Mouse (Mus musculus) heart, adult 2 months (tissue): ENCODE results near the gene Spry2. TPM values are rescaled to one million over a fixed set of nuclear protein-coding genes. Genes with fewer than 3 reads are reported as not detected.

Experiments used
- DNase-seq, 2 experiments: peaks; one replicate each; pipeline ENCODE4 v3.0.0; 2021
- H3K27ac ChIP-seq: fragments of 200-600 bp; 2 replicates; pipeline ENCODE4 v1.8.1; 2022
- H3K27me3 ChIP-seq: fragments of 200-500 bp; 2 replicates; pipeline ENCODE4 v1.6.1; 2012; ENCODE audit warnings: mild to moderate bottlenecking, low read length, inconsistent platforms, mixed read lengths; ENCODE audit not compliant: control insufficient read depth, insufficient read depth
- H3K36me3 ChIP-seq: fragments of 200-500 bp; 2 replicates; pipeline ENCODE4 v1.6.1; 2012; ENCODE audit warnings: low read length, inconsistent platforms; ENCODE audit not compliant: control insufficient read depth, insufficient read depth
- H3K4me1 ChIP-seq: fragments of 200-500 bp; 2 replicates; pipeline ENCODE4 v1.6.1; 2011; ENCODE audit warnings: low read length; ENCODE audit not compliant: control insufficient read depth, insufficient read depth
- H3K4me3 ChIP-seq: fragments of 200-600 bp; 2 replicates; pipeline ENCODE4 v1.8.1; 2022
- H3K79me2 ChIP-seq: fragments of 200-500 bp; replicated peaks from 2 replicates; pipeline ENCODE4 v1.6.1; 2012; ENCODE audit warnings: mild to moderate bottlenecking, inconsistent platforms, low read length, moderate library complexity, mixed read lengths; ENCODE audit not compliant: control insufficient read depth, insufficient read depth
- H3K9ac ChIP-seq: fragments of 200-500 bp; 2 replicates; pipeline ENCODE4 v1.6.1; 2012; ENCODE audit warnings: low read depth, mild to moderate bottlenecking, control low read depth, inconsistent platforms, low read length, mixed read lengths
- CTCF ChIP-seq: fragments of 200-600 bp; IDR thresholded peaks from 2 replicates; pipeline ENCODE4 v1.8.1; 2022; ENCODE audit warnings: antibody characterized with exemption, mild to moderate bottlenecking, moderate library complexity
- EP300 ChIP-seq: fragments of 200-500 bp; IDR thresholded peaks from 2 replicates; pipeline ENCODE4 v1.6.1; 2011; ENCODE audit warnings: low read depth, low read length, control low read depth; ENCODE audit not compliant: insufficient read depth
- POLR2A ChIP-seq: fragments of 200-500 bp; IDR thresholded peaks from 2 replicates; pipeline ENCODE4 v1.6.1; 2011; ENCODE audit warnings: mild to moderate bottlenecking, low read depth, low read length, control low read depth; ENCODE audit not compliant: insufficient read depth
- WGBS: fragments of 180-500 bp; shearing (Covaris S2); methylation state at CpG from one replicate; pipeline ENCODE4 v1.1.7; 2018; 5-methylcytosine and 5-hydroxymethylcytosine counted together
- intact Hi-C: fragments of 180-260 bp; cut with DNase I; formaldehyde crosslinking; loops from one replicate; pipeline ENCODE4 v1.15.1; 2025
- polyA plus RNA-seq: library from polyadenylated mRNA; depleted of rRNA; stranded (reverse); fragments of >200 nt; gene quantifications from 2 replicates; pipeline ENCODE4 v1.2.3, GENCODE M21; 2012
- total RNA-seq, 2 experiments: library from RNA; stranded (reverse); gene quantifications; 2 replicates each; pipeline ENCODE4 v1.2.3; 2021

Gene Spry2
- total and polyA plus RNA-seq, 3 experiments, result 14.8 to 25.9 (median 20.3) TPM

GRCm38 (mm10) chr14:105922427-105922826, 25.8 kb upstream of the Spry2 start:
- H3K79me2 ChIP-seq, result no peaks in the 10 kb centered on the region
- TF ChIP-seq POLR2A (no peak), EP300 (no peak), CTCF (no peak)
- 0 out of 2 replicates have a peak, but pooled peaks cover 1% of the 10 kb centered on the region for H3K4me1 ChIP-seq
- intact Hi-C loops, result no loop called here
- DNase-seq, result no peak
- 41% methylated on average over 5 of the region's 5 CpGs for WGBS
- no peaks in the 10 kb centered on the region for H3K27me3 ChIP-seq
- no peak overlapping the region for H3K9ac ChIP-seq
- H3K27ac ChIP-seq, result no peak overlapping the region; the same call in 1 of the 2 replicates
- H3K36me3 ChIP-seq, result no peaks in the 10 kb centered on the region
- H3K4me3 ChIP-seq, result no peak overlapping the region

- no peak overlapping the region for H3K4me3 ChIP-seq
- TF ChIP-seq POLR2A (no peak), EP300 (no peak), CTCF (no peak)
- intact Hi-C loops, result no loop called here
Measured at GRCm38 (mm10) chr14:105921217-105921695, 24.6 kb upstream of the Spry2 start.

GRCm38 (mm10) chr14:105920395-105921216, 24.0 kb upstream of the Spry2 start:
- Histone ChIP-seq H3K4me3 (no peak overlapping the region), H3K27me3 (no peaks in the 10 kb centered on the region), H3K27ac (no peak overlapping the region), H3K9ac (no peak overlapping the region), H3K36me3 (no peaks in the 10 kb centered on the region), H3K4me1 (0 out of 2 replicates have a peak, but pooled peaks cover 1% of the 10 kb centered on the region), H3K79me2 (no peaks in the 10 kb centered on the region)
- DNase-seq, result peak in 1 of 2 experiments; percentile 23
- TF ChIP-seq CTCF, result no peak
- no peak for TF ChIP-seq EP300
- TF ChIP-seq POLR2A, result no peak
- intact Hi-C loops, result no loop called here
- 37% methylated on average over 23 of the region's 23 CpGs for WGBS

More at GRCm38 (mm10) chr14:105921217-105921695, 24.6 kb upstream of the Spry2 start:
- H3K79me2 ChIP-seq, result no peaks in the 10 kb centered on the region
- H3K27me3 ChIP-seq, result no peaks in the 10 kb centered on the region
- H3K9ac ChIP-seq, result no peak overlapping the region
- no peak for DNase-seq
- 23% methylated on average over 8 of the region's 8 CpGs for WGBS
- H3K4me1 ChIP-seq, result 0 out of 2 replicates have a peak, but pooled peaks cover 1% of the 10 kb centered on the region
- no peak overlapping the region for H3K27ac ChIP-seq
- no peaks in the 10 kb centered on the region for H3K36me3 ChIP-seq

- Histone ChIP-seq H3K4me1 (no peaks in the 10 kb centered on the region), H3K27me3 (no peaks in the 10 kb centered on the region), H3K4me3 (no peak overlapping the region), H3K27ac (no peak overlapping the region), H3K79me2 (no peaks in the 10 kb centered on the region), H3K9ac (no peak overlapping the region), H3K36me3 (no peaks in the 10 kb centered on the region)
- no peak for DNase-seq
- 82% methylated on average over 6 of the region's 6 CpGs for WGBS
- intact Hi-C loops, result no loop called here
- TF ChIP-seq EP300 (no peak), POLR2A (no peak), CTCF (no peak)
Measured at GRCm38 (mm10) chr14:105907216-105907615, 10.6 kb upstream of the Spry2 start.

- TF ChIP-seq CTCF (no peak), POLR2A (no peak), EP300 (no peak)
- 83% methylated on average over 5 of the region's 5 CpGs for WGBS
Measured at GRCm38 (mm10) chr14:105905935-105906334, 9.3 kb upstream of the Spry2 start.

GRCm38 (mm10) chr14:105905509-105905908, 8.9 kb upstream of the Spry2 start:
- WGBS, result 97% methylated on average over 4 of the region's 4 CpGs
- Histone ChIP-seq H3K9ac (no peak overlapping the region), H3K4me1 (no peaks in the 10 kb centered on the region), H3K36me3 (no peaks in the 10 kb centered on the region), H3K27ac (no peak overlapping the region), H3K4me3 (no peak overlapping the region), H3K79me2 (no peaks in the 10 kb centered on the region), H3K27me3 (no peaks in the 10 kb centered on the region)
- no peak for TF ChIP-seq POLR2A
- TF ChIP-seq CTCF, result no peak
- TF ChIP-seq EP300, result no peak
- intact Hi-C loops, result no loop called here
- DNase-seq, result no peak

More at GRCm38 (mm10) chr14:105905935-105906334, 9.3 kb upstream of the Spry2 start:
- Histone ChIP-seq H3K27ac (no peak overlapping the region), H3K9ac (no peak overlapping the region), H3K27me3 (no peaks in the 10 kb centered on the region), H3K4me1 (no peaks in the 10 kb centered on the region), H3K4me3 (no peak overlapping the region), H3K79me2 (no peaks in the 10 kb centered on the region), H3K36me3 (no peaks in the 10 kb centered on the region)
- DNase-seq, result no peak
- intact Hi-C loops, result no loop called here
